Mouse (Mus musculus): ENCODE data around the gene Galnt10.

GRCm38 (mm10) chr11:57650867-57651266, 5.6 kb downstream of the Galnt10 start:
- TF ChIP-seq CHD2 (IDR thresholded peaks at IDR 0.05; ENCODE audit: low read depth, low read length) (no peak), ZNF384 (IDR thresholded peaks at IDR 0.05; ENCODE audit: low read depth, low read length) (no peak), ZC3H11A (IDR thresholded peaks at IDR 0.05; ENCODE audit: borderline replicate concordance, low read depth, low read length) (no peak)

Measured in ES-E14 (cell line).